Mouse (Mus musculus) kidney, postnatal 10 days (tissue): Measurements from ENCODE around the gene Lrrn1.

ENCODE experiments used
- DNase-seq: peaks from one replicate; pipeline ENCODE4 v3.0.0; 2021; ENCODE audit warnings: mixed read lengths

The Lrrn1 gene

DNA sequence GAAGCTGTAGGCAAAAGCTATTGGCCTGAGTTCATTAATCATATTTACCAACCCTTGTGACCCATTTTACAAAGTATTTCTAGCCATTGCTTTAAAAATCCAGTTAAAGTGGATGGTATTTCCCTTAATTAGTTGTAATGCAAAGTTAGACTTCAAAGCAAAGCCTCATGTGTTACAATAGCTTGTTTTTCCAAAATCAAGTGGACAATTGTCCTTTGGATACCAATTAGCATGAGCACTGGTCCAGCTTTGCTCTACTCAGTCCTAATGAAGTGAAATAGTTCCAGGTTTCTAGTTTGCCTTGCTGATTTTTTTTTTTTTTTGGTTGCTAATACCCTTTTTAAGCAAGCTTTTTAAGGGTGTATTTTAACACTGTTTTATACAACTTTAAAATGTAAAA, 75.6 kb downstream of the Lrrn1 start:
- no peak for DNase-seq

DNA sequence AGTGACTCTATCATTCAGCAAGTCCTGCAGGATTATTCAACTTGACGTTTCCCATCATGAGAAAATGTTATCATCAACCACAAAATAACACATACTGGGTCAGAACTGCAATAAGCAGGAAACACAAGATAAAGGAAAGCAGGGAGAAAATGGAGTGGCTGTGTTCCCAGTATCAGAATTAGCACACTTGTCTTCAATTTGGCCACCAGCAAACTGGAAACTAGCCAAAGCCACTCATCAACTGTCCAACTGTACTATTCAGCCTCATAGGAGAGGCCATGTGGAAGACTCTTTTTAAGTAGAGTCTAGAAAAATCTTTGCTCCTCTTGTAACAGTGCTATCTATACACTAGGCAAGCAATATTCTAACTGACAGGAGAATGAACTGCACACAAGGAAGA, 84.7 kb downstream of the Lrrn1 start:
- DNase-seq: no peak
